Mouse (Mus musculus) mesoderm, embryonic 11.5 days (tissue): ENCODE results near the gene Alas2.

Experiments
- DNase-seq: peaks from one replicate; pipeline ENCODE4 v3.0.0-alpha.2; 2012; ENCODE audit warnings: low read depth, low spot score

The Alas2 gene

DNA sequence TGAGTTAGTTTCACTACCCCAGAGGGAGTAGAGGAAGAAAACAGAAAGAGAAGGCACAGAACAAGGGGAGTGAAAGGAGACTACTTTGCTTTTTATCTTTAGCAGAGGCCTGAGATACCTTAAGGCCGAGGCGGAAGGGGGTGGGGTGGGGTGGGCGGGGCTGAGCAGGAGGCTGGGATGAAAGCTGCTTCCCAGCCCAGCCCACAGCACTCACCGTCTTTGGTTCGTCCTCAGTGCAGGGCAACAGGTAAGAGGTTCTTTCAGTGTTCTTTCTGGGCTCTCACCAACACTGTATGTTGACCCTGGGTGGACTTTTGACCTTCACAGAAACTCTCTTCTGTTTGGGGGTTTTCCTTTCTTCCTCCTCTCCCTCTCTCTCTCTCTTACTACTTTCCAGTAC lies at the start of gene Alas2:
TSS of gene Alas2 (plus strand) at position 137 of the 400 bp plus-strand sequence.
- no peak for DNase-seq

DNA sequence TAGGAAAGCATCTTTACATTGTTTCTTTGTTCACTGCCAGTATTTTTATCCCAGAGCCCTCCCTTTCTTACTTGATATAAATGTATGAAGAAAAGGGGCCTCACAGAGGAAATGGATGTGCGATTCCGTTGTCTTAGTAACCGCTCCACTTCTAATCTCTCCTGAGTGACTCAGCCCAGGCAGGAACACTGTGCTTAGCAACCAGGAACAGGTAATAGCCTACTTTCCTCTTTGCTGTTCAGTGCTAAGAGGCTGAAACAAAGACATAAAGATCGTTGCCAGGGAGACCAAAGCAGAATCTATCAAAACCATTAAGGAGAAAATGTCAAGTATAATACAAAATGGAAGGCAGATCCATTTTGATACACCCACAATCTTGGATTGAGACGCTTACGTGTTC lies 38.5 kb upstream of the Alas2 start:
- no peak for DNase-seq

- DNase-seq = peak; percentile 53
Observed at GRCm38 (mm10) chrX:150510631-150511030, 36.5 kb upstream of the Alas2 start.

DNA sequence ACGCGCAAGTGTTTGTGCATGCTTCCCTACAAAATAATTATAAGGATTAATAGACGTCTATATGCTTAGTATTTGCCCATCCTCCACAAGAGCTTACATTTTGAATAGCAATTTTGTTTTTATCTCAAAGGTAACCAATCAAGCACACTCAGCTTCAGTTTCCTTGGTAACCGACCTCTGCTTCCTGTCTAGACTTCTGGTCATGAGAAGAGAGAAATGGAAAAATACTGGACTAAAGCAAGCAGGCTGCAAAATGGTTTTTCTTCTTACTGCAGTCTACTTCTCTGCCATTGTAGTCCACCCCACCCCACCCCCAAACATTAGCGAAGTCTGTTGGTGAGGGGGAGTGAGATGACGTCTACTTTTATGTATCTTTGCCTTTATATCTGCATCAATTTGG lies 35.9 kb upstream of the Alas2 start:
- peak; percentile 2 for DNase-seq

GRCm38 (mm10) chrX:150514127-150514526 lies 33.0 kb upstream of the Alas2 start:
- no peak for DNase-seq

DNA sequence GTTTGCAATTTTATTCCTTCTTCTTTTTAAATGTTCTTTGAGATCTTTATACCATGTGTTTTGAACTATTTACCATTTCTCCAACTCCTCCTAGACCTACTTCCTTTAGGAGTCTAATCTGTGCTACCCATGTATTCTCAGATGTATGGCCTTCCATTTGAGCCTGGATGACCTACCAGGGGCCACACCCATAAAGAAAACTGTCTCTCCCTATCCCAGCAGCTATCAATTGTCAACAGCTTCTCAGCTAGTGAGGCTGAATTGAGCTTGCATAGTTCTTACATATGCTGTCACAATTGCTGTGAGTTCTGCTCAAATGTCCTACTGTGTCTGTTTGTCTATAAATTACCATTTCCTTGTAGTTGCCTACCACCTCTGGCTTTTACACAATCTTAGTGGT lies 31.2 kb upstream of the Alas2 start:
- no peak for DNase-seq

- no peak for DNase-seq
Observed at GRCm38 (mm10) chrX:150516477-150516876, 30.7 kb upstream of the Alas2 start.

GRCm38 (mm10) chrX:150540111-150540510 lies 7.1 kb upstream of the Alas2 start:
- no peak for DNase-seq

GRCm38 (mm10) chrX:150541684-150542083 lies 5.5 kb upstream of the Alas2 start:
- DNase-seq = no peak

- no peak for DNase-seq
Observed at GRCm38 (mm10) chrX:150549639-150550038, 2.5 kb downstream of the Alas2 start.

- DNase-seq = no peak
Observed at GRCm38 (mm10) chrX:150551986-150552385, 4.8 kb downstream of the Alas2 start.

GRCm38 (mm10) chrX:150554032-150554431 lies 6.9 kb downstream of the Alas2 start:
- no peak for DNase-seq

- DNase-seq = no peak
Observed at GRCm38 (mm10) chrX:150564644-150565357, 17.6 kb downstream of the Alas2 start.

DNA sequence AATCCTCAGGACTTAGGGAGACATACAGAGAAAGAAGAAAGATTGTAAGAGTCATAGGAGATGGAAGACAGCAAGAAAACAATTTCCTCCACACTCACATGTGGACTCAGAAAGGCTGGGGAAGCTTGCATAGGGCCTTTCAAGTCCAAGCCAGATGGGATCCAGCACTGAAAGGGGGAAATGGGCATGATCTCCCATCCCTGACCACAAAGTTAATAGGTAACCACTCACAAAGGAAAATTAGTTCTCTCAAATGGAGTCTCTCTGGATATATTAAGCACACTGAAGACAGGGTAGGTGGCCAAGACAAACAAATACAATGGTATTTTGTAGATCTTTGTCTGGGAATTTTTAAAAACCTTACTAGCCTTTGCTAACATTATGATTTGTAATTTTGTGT lies 34.7 kb downstream of the Alas2 start:
- no peak for DNase-seq

DNA sequence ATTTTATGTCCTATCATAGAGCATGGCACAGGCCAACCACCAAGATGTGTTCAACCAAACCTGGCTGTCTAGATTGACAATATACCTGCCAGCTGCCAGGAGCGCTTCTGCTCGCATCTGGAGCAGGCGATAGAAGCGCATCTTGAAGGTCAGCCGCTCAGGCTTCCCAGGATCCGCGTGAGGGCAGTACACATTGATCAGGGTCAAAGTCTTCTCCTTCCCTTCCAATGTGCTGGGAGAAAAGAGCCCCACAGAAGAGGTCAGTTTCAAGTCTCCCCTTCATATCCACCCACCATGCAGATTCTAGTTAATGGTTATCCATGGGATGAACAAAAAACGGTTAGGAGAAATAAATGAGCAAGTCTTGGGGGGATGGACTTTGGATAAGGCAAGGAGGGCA lies 37.9 kb downstream of the Alas2 start:
- DNase-seq = no peak

DNA sequence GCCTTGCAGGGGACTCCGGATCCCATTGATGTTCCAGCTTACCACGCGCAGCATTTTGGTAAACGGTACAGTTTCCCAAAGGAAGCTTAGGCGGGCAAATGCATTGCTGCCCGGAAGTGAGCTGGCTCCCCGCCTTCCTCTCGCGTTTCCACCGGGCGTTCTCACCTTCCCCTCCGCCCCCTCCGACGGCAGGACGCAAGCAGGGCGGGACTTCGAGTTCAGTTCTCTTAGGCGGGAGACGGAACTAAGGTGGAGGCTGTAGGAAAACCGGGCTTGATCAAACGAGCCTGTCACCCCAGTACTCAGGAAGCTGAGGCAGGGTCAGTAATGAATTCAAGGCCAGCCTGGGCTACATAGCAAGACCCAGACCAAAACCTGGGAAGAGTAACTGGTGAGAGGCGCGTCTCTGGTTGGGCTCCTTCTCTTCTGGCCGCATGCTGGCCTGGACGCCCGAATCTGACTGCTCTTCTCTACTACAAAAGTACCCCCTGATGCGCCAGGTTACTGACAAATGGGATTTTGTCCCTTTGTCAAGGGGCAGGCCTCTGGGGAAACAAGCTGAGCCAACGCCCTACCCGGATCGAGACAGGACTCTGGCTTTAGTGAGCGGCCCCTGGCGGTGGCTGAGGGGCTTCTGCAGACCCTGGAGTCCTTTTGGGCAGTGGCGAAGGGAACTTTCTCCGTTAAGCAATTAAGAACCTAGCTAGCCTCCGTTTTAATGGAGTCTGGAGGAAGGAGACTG lies 41.0 kb downstream of the Alas2 start, which contains the start of gene Pfkfb1:
TSS of gene Pfkfb1 (plus strand) at position 207 of the 742 bp plus-strand sequence.
- DNase-seq = peak; percentile 78

- DNase-seq = no peak
Observed at GRCm38 (mm10) chrX:150589696-150590095, 42.5 kb downstream of the Alas2 start, which contains the start of gene Apex2. Gene Apex2, minus strand, starts transcription at chrX:150589868.

DNA sequence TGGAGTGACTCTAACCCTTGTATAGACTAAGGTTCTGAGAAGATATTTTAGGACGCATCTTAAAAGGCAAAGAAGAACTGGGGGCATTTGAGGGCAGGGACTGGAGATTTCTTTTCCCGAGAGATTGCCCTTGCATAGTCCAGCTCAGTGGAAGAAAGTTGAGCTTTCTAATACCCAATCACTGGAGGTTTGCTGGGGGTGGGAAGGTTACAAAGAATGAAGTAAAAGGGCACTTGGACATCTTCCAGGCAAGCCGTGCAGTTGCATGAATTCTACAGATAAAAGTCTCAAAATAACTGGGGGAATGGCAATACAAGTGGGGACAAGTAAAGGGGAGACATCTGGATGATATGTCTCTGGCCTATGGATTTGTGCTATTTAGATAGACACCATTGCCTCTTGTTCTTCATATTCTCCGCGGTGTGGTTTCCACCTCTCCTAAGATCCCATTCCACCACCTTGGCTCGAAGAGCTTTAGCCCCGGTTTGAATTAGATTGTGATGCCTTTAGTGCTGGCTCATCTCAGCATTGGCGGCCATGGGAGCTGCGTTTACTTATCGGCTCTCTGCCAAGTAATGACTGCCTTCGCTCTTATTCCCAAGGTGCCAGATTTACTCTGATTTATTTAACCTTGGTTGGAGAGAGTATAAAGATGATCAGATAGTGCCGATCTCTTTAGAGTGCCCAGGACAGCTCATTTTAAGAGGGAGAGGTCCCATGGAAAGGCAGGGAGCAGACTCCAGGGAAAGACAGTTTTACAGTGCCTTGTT lies 46.3 kb downstream of the Alas2 start:
- no peak for DNase-seq

DNA sequence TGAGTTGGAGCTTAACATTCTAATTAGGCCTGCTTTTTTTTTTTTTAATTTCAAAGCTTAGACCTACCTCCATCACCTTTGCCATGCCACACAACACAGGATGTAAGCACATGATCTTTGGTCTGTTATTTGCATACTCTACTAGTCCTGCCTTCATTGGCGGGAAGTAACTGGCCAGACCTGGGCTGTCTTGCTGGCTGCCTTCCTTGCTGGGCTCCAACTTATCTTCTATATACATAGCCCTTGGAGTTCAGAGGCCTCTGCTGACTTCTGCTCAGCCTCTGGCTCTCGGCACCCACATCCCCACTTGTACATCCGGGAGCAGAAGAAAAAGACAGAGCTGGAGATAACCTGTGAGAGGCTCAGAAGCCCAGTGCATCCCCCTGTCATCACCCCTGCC lies 47.0 kb downstream of the Alas2 start:
- DNase-seq = no peak

DNA sequence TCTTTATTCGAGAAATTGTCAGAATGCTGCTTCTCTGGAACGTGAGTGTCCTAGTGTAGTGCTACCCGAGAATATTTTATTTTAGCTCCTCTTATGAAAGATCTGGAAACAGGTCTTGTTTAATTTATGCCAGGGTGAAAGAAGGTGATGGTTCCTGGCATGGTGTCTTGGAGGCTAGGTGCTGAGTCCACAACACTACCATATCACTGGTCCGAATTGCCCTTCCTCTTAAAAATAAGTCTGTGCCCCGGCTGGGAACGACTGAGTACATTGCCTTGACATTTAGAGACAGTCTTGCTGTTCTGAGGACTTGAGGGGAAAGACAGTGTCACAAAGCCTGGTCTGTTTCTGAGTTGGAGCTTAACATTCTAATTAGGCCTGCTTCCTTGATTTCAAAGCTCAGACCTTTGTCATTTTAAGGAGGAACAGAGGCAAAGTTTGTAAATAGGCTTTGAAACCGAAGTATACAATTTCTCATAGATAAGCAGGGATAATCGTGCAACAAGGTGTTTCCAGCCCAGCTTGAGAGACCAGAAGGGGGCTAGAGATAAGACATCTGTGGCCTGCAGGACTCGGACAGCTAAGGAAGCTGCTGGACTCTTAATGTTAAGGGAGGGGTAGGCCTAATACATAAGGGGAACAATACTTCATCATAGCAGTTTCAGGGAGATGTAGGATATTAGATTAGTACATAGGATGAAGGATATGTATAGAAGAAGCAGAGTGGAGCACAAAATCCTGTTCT lies 48.0 kb downstream of the Alas2 start:
- DNase-seq = no peak

- no peak for DNase-seq
Observed at GRCm38 (mm10) chrX:150598882-150599281, 51.7 kb downstream of the Alas2 start.
